Mouse (Mus musculus) gonadal fat pad, adult 2 months (tissue): ENCODE data around the gene Ttc8. TPM values are rescaled to one million over a fixed set of nuclear protein-coding genes. Genes with fewer than 3 reads are reported as not detected.
"Not testable (repeated sequence)": the region's sequence is repeated elsewhere in the genome, so short reads cannot be mapped to it uniquely, and the experiment has no call there.

ENCODE experiments used
- DNase-seq: peaks from one replicate; pipeline ENCODE4 v3.0.0-alpha.2; 2012; ENCODE audit warnings: low read depth
- polyA plus RNA-seq: library from polyadenylated mRNA; depleted of rRNA; stranded (reverse); fragments of >200 nt; gene quantifications from 2 replicates; pipeline ENCODE4 v1.2.3, GENCODE M21; 2012; rRNA removed

The Ttc8 gene
- 17.7 and 24.0 TPM in 2 replicates for polyA plus RNA-seq

DNA sequence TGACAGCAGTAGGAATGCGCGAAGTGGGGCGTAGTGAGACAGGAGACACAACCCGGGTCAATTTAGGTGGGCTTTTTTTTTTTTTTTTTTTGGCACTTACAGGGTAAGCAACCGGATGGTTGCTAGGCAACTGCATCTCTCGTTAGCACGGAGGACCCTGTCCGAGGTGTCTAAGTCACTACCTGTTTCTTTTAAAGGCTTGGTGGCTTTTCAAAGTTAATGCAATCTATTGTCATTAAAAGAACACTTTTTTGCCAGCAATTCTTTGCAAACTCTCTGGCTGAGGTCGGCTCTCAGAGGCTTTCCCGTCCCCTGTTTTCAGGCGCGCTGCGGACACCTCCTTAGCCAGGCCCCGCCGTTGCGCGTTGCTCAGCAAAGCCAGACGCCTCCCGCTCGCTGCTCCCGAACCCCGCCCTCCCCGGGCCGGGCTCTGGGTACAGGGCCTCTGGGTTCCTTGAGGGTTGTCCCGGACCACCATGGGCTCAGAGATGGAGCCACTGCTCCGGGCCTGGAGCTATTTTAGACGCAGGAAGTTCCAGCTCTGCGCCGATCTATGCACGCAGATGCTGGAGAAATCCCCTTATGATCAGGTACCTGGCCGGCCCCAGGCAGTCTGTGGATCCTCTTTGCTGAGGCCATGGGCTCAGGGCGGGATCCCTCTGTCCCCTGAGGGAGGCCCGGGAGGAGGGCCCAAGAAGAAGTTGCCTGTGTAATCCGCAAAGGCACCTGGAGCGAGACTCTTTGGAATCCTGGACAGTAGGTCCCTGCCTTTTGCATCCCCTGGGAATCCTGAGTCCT lies at the start of gene Ttc8:
Gene Ttc8 (plus strand): TSS at position 381 of the 798 bp plus-strand sequence.
- no peak for DNase-seq

DNA sequence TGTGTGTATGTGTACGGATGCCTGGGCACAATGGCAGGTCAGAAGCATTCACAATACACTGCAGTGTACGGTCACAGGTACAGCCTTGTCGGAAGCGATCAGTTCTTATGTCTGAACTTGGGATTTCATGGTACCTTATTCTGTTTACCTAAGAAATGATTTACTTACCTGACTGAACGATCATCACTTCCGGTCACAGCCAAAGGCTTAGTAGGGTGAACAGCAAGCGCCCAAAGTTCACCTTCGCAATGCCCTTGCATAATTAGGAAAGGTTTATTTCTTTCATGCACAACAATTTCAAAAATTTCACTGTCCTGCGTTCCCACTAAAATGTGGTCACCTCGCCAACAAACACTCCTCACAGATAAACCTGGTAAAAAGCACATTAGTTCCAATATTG lies 47.5 kb upstream of the Ttc8 start:
- no peak for DNase-seq

DNA sequence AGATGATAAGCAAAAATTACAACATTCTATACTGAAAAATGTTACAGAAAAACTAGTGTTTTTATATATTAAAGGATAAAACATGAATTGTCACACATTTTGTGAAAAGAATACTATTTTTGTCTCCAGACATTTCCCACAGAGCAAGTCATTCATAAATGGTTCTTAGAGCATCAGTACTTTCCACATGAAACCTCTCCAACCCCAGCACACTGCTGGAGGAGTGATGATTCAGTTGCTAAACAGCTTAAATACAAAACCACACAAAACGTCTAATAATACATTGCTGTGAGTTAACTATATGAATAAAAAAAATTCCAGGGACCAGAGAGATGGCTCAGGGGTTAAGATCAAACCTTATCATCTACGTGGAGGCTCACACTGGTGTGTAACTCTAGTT lies 45.2 kb upstream of the Ttc8 start:
- no peak for DNase-seq

DNA sequence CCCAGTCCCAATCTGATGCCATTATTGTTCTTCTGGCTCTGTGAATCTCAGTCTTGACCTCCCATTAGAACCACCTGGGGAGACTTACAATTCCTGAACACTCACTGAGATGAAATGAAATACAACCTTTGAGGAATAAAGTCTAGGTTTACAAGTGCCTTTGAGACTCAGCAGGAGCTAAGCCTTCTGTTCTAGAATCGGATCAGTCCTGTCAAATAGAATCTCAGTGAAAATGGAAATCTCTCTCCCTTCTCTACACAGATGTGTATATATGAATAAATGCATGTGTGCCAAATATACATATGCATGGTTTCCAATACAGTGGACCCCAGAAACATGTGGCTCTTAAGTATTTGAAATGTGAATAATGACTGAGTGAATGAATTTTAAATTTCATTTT lies 41.7 kb upstream of the Ttc8 start:
- DNase-seq = no peak

DNA sequence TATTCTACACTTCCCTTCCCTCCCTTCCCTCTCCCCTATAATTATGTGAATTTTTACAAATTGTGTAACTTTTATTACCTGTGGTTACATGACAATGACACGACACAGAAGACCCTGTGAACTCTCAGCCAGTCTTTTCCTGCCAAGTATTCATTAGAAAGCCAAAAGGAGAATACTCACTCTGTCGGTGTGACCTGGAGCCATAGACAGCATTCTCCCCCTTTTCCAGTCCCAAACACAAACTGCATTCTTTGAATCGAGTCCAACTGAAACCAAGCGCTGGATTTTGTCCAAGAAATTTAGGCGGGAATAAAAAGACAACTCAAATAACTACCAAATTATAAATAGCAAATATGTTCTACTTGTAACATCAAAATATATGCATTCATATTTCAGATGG lies 38.6 kb upstream of the Ttc8 start:
- no peak for DNase-seq

- no peak for DNase-seq
These were observed 35.9 kb upstream of the Ttc8 start for GRCm38 (mm10) chr12:98884515-98884914.

- DNase-seq = no peak
These were observed 23.6 kb upstream of the Ttc8 start for GRCm38 (mm10) chr12:98896761-98897160.

GRCm38 (mm10) chr12:98899676-98900075 lies 20.7 kb upstream of the Ttc8 start:
- DNase-seq = no peak

DNA sequence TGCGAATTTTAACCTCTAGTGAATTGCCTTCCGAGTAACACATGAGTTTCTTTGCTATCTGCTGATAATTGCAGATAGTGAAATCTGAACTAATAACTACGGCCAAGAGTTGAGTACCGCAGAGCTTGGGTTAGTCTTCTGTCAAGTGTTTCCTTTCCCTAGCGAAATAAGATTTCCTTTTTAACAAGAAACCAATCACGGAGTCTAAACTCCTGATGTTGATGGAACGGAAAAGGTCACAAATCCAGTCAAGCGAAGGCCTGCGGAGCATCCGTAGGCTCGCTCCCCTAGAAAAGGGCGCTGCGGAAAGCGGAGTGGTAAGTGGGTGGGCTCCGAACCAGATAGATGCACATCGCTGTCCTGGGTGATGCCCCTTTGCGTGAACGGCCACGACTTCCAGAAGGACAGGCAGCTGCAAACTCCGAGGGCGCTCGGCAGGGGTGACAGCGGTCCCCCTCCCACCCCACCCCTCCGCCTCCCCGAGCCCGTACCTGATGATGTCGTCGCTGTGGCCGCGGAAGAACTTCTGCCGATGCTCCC lies 20.0 kb upstream of the Ttc8 start:
- no peak for DNase-seq

- DNase-seq = no peak
These were observed 19.2 kb upstream of the Ttc8 start, which contains the start of gene Eml5 for GRCm38 (mm10) chr12:98900881-98901801. TSS of gene Eml5 (minus strand) at chr12:98901484.

DNA sequence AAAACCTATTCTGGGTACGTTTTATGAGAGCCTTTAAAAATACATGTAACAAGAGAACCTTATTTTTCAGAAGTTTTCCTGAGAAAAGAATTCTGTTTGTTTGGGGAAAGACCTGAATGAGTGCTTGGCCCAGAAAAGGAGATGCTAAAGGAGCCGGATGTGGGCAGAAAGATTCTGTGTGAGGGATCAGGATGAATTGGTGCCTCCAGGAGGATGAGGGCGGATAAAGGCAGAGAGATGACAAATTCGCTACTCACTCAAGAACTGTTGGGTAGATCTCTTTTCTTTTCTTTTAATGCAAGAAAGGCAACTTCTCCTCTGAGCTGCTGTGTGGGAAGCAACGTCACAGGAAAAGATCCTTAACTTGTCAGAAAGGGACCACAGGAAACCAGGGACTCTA lies 14.9 kb upstream of the Ttc8 start:
- DNase-seq = no peak

GRCm38 (mm10) chr12:98910096-98910495 lies 10.3 kb upstream of the Ttc8 start:
- DNase-seq = no peak

DNA sequence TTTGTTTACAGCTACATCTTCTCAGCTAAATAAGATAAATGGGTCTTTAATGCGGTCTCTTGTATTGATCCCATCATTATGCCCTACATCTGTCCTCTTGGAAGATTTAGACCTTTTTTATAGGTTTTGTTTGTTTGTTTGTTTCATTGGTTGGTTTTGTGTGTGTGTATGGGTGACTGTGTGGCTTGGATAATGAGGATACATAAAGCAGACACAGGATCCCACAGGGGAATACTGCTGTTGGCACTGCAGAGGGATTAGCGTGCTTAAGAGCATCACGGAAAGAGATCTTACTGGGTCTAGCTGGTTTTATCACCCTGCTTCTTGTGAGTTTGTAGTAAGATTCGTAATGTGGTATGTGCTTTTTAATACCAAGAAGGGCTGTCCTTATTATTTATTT lies 10.8 kb downstream of the Ttc8 start:
- DNase-seq = no peak

DNA sequence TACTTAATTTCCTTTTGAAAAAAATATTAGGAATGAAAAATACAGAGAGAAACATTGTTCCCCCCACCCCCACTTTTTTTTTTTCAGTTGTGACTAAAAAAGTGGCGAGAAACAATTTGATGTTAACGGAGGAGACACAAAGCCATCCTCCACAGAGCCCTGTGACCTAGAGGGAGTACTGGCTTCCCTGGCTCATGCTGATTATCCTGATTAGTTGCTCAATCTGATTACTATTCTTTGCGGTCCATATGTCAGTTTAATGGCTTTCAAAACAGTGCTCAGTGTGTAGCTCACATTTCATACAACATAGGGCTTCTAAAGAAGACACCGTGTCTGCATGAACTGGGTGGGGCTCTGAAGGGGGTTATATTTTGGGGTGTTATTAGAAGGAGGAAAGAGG lies 12.1 kb downstream of the Ttc8 start:
- no peak for DNase-seq

DNA sequence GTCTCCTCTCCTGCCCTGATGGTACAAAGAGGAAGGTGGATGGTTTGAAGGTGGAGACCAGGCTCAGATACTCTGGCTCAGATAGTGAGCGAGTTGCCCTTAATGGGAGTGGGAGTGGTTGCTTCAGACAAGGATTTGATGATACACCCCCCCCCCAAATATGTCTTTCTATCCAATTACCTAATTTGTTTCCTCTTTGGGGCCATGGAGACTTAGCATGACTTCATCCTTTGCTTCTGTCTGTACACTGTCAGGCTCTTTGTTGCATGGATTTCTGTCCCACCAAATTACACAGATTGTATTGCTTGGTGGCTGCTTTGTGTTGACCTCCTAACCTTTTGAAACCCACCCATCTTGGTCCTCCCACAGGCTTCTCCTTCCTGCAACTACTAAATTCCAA lies 12.5 kb downstream of the Ttc8 start:
- DNase-seq = no peak

- not testable (repeated sequence) for DNase-seq
These were observed 30.9 kb downstream of the Ttc8 start for GRCm38 (mm10) chr12:98951295-98951694.

DNA sequence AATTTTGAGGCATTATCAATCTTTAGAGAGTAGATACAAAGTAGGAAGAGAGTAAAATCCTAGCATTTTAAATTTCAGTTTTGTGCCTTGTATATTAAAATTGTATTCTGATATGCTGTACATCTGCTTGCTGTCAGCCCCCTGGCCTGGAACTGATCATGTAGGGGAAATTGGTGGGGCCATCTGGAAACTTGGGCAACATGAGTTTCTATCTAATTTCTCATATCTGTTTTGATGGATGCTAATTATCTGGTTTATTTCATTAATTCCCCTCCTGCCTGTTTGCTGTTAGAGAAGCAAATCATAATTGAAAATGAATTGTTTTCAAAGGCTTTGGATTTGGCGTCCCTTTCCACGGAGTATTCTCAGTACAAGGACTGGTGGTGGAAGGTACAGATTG lies 36.6 kb downstream of the Ttc8 start:
- DNase-seq = no peak

GRCm38 (mm10) chr12:98957455-98957854 lies 37.1 kb downstream of the Ttc8 start:
- no peak for DNase-seq

DNA sequence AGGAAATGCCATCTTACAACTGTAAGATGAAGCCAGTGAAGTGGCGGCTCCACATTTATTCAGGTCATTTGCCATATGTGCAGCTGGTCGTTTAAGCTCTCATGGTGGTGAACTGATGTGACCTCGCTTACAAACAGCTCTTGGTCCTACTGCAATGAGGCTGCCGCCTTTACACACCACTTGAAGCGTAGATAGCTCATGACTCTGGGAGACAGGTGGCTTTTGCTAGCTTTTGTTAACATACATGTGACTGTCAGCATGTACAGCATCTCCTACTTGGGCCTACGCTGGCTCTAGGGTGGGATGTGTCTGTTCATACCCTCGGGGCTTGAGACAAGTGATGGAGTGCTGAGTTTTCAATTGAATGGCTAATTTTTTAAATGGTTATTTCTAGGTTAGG lies 40.6 kb downstream of the Ttc8 start:
- no peak for DNase-seq

GRCm38 (mm10) chr12:98961415-98961814 lies 41.0 kb downstream of the Ttc8 start:
- DNase-seq = no peak

DNA sequence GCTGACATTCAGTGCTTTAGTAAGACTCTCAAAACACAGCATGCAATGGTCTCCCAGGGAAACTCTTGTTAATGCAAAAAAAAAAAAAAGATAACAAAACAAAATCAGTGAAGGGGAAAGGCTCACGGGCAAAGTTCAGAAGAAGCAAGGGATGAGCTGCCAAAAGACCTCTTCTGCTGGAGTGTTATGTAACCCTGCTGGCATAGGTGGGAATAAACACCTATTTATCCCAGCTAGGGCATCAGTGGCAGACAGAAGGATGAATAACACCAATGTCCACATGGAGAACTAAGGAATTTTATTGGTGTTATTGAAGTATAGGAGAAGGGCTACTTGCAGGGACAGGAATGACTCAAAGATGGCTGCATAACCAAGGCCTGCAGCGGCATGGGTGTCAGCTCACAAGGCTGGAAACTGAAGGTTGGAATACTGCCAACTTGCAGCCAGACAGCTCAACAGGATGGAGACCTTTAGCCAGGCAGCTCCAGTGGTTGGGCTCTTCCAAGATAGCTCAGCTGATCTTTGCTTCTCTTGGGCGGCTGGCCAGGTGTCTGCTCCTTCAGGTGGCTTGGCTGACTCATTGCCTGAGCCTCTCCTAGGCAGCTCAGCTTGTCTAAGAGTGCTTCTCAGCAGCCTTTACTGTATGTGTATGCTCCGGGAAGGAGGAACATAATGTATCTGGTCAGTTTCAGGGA lies 45.2 kb downstream of the Ttc8 start:
- peak; percentile 34 for DNase-seq

DNA sequence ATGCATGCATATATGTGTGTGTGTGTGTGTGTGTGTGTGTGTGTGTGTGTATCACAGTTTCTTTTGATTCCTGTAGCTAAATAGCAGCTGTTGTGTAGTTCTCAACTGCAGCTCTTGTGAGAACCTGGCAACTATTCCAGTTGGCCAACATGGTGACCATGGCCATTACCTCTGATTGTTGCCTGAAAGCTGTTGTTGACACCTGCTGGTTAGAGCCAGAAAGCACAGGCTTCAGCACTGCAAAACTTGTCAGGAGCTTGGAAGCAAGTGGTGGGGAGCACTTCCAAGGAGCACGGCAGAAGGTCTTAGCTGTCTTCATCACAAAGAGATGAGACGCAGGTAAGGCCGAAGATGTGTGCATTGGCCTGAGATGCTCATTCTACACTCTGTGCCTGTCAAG lies 51.9 kb downstream of the Ttc8 start:
- no peak for DNase-seq
